Mouse (Mus musculus): ENCODE measurements around the gene Rab3c. TPM values are rescaled to one million over a fixed set of nuclear protein-coding genes. Genes with fewer than 3 reads are reported as not detected.

Rab3c gene
- polyA plus RNA-seq, 1 experiment from 2014 or later, result 3.4 TPM

GRCm38 (mm10) chr13:110023031-110023430 lies 257.8 kb downstream of the Rab3c start:
- ATAC-seq (ENCODE audit: insufficient read depth, low FRiP score), result no peak
- no peak overlapping the region for H3K9ac ChIP-seq (ENCODE audit: low read length)
- H3K27ac ChIP-seq (ENCODE audit: low read length), result no peak overlapping the region
- H3K4me3 ChIP-seq (replicated peaks; ENCODE audit: low read length), result no peak overlapping the region
- no peak overlapping the region for H3K4me2 ChIP-seq (ENCODE audit: low read depth, low read length)
- H3K9me3 ChIP-seq (replicated peaks; ENCODE audit: control insufficient read depth, low read length), result no peaks in the 10 kb centered on the region
- 82% methylated on average over 5 of the region's 5 CpGs for WGBS
- H3K4me1 ChIP-seq (ENCODE audit: control insufficient read depth, insufficient read depth, low read length), result peaks cover 9% of the 10 kb centered on the region
- no peaks in the 10 kb centered on the region; the same call in 1 of the 2 replicates for H3K27me3 ChIP-seq (ENCODE audit: control insufficient read depth, insufficient read depth, low read length)
- H3K36me3 ChIP-seq (ENCODE audit: control insufficient read depth, insufficient read depth, low read length), result no peaks in the 10 kb centered on the region

GRCm38 (mm10) chr13:110019774-110020173 lies 261.0 kb downstream of the Rab3c start:
- 55% methylated on average over 9 of the region's 9 CpGs for WGBS
- no peaks in the 10 kb centered on the region for H3K9me3 ChIP-seq (replicated peaks; ENCODE audit: control insufficient read depth, low read length)
- H3K27ac ChIP-seq (ENCODE audit: low read length), result no peak overlapping the region
- no peak overlapping the region for H3K9ac ChIP-seq (ENCODE audit: low read length)
- H3K36me3 ChIP-seq (ENCODE audit: control insufficient read depth, insufficient read depth, low read length), result no peaks in the 10 kb centered on the region
- ATAC-seq (ENCODE audit: insufficient read depth, low FRiP score), result 0 out of 2 replicates have a peak, but pooled peaks have one; percentile 9
- H3K4me2 ChIP-seq (ENCODE audit: low read depth, low read length), result peak overlapping the region; percentile 78; the same call in 1 of the 2 replicates
- H3K4me1 ChIP-seq (ENCODE audit: control insufficient read depth, insufficient read depth, low read length), result peaks cover 9% of the 10 kb centered on the region
- H3K4me3 ChIP-seq (replicated peaks; ENCODE audit: low read length), result no peak overlapping the region
- no peaks in the 10 kb centered on the region; the same call in 1 of the 2 replicates for H3K27me3 ChIP-seq (ENCODE audit: control insufficient read depth, insufficient read depth, low read length)

GRCm38 (mm10) chr13:110018941-110019743 lies 261.7 kb downstream of the Rab3c start:
- Histone ChIP-seq H3K4me2 (ENCODE audit: low read depth, low read length) (peak overlapping the region; percentile 78), H3K4me3 (replicated peaks; ENCODE audit: low read length) (peak overlapping the region; percentile 49), H3K9me3 (replicated peaks; ENCODE audit: control insufficient read depth, low read length) (no peaks in the 10 kb centered on the region), H3K4me1 (ENCODE audit: control insufficient read depth, insufficient read depth, low read length) (peaks cover 9% of the 10 kb centered on the region), H3K27me3 (ENCODE audit: control insufficient read depth, insufficient read depth, low read length) (no peaks in the 10 kb centered on the region; the same call in 1 of the 2 replicates), H3K36me3 (ENCODE audit: control insufficient read depth, insufficient read depth, low read length) (no peaks in the 10 kb centered on the region), H3K27ac (ENCODE audit: low read length) (no peak overlapping the region), H3K9ac (ENCODE audit: low read length) (peak overlapping the region; percentile 60)
- 4% methylated on average over 20 of the region's 20 CpGs for WGBS
- peak; percentile 26; the same call in 1 of the 2 replicates for ATAC-seq (ENCODE audit: insufficient read depth, low FRiP score)

- Histone ChIP-seq H3K4me2 (ENCODE audit: low read depth, low read length) (peak overlapping the region; percentile 78), H3K9ac (ENCODE audit: low read length) (peak overlapping the region; percentile 60), H3K27me3 (ENCODE audit: control insufficient read depth, insufficient read depth, low read length) (no peaks in the 10 kb centered on the region; the same call in 1 of the 2 replicates), H3K9me3 (replicated peaks; ENCODE audit: control insufficient read depth, low read length) (no peaks in the 10 kb centered on the region), H3K27ac (ENCODE audit: low read length) (no peak overlapping the region), H3K36me3 (ENCODE audit: control insufficient read depth, insufficient read depth, low read length) (no peaks in the 10 kb centered on the region), H3K4me3 (replicated peaks; ENCODE audit: low read length) (peak overlapping the region; percentile 49), H3K4me1 (ENCODE audit: control insufficient read depth, insufficient read depth, low read length) (peaks cover 9% of the 10 kb centered on the region)
- ATAC-seq (ENCODE audit: insufficient read depth, low FRiP score), result peak; percentile 58; the same call in 1 of the 2 replicates
- 2% methylated on average over 17 of the region's 17 CpGs for WGBS
These were observed 262.3 kb downstream of the Rab3c start for GRCm38 (mm10) chr13:110018431-110018901.

- no peak overlapping the region for H3K27ac ChIP-seq (ENCODE audit: low read length)
- no peaks in the 10 kb centered on the region for H3K4me1 ChIP-seq (ENCODE audit: control insufficient read depth, insufficient read depth, low read length)
- H3K9ac ChIP-seq (ENCODE audit: low read length), result no peak overlapping the region
- no peak overlapping the region for H3K4me3 ChIP-seq (replicated peaks; ENCODE audit: low read length)
- H3K27me3 ChIP-seq (ENCODE audit: control insufficient read depth, insufficient read depth, low read length), result no peaks in the 10 kb centered on the region; the same call in 1 of the 2 replicates
- WGBS, result 83% methylated on average over 4 of the region's 4 CpGs
- H3K36me3 ChIP-seq (ENCODE audit: control insufficient read depth, insufficient read depth, low read length), result no peaks in the 10 kb centered on the region
- no peaks in the 10 kb centered on the region for H3K9me3 ChIP-seq (replicated peaks; ENCODE audit: control insufficient read depth, low read length)
- no peak for ATAC-seq (ENCODE audit: insufficient read depth, low FRiP score)
- H3K4me2 ChIP-seq (ENCODE audit: low read depth, low read length), result no peak overlapping the region
These were observed 268.8 kb downstream of the Rab3c start for GRCm38 (mm10) chr13:110012029-110012428.

GRCm38 (mm10) chr13:110010876-110011275 lies 269.9 kb downstream of the Rab3c start:
- WGBS, result 79% methylated on average over 6 of the region's 6 CpGs
- no peak overlapping the region for H3K9ac ChIP-seq (ENCODE audit: low read length)
- H3K4me1 ChIP-seq (ENCODE audit: control insufficient read depth, insufficient read depth, low read length), result no peaks in the 10 kb centered on the region
- no peaks in the 10 kb centered on the region; the same call in 1 of the 2 replicates for H3K27me3 ChIP-seq (ENCODE audit: control insufficient read depth, insufficient read depth, low read length)
- no peak overlapping the region for H3K4me3 ChIP-seq (replicated peaks; ENCODE audit: low read length)
- ATAC-seq (ENCODE audit: insufficient read depth, low FRiP score), result no peak
- no peak overlapping the region for H3K4me2 ChIP-seq (ENCODE audit: low read depth, low read length)
- H3K27ac ChIP-seq (ENCODE audit: low read length), result no peak overlapping the region
- H3K9me3 ChIP-seq (replicated peaks; ENCODE audit: control insufficient read depth, low read length), result no peaks in the 10 kb centered on the region
- no peaks in the 10 kb centered on the region for H3K36me3 ChIP-seq (ENCODE audit: control insufficient read depth, insufficient read depth, low read length)

- H3K27me3 ChIP-seq (ENCODE audit: control insufficient read depth, insufficient read depth, low read length), result no peaks in the 10 kb centered on the region; the same call in 1 of the 2 replicates
- H3K36me3 ChIP-seq (ENCODE audit: control insufficient read depth, insufficient read depth, low read length), result no peaks in the 10 kb centered on the region
- H3K4me2 ChIP-seq (ENCODE audit: low read depth, low read length), result no peak overlapping the region
- no peaks in the 10 kb centered on the region for H3K9me3 ChIP-seq (replicated peaks; ENCODE audit: control insufficient read depth, low read length)
- ATAC-seq (ENCODE audit: insufficient read depth, low FRiP score), result no peak
- H3K4me1 ChIP-seq (ENCODE audit: control insufficient read depth, insufficient read depth, low read length), result no peaks in the 10 kb centered on the region
- no peak overlapping the region for H3K9ac ChIP-seq (ENCODE audit: low read length)
- H3K4me3 ChIP-seq (replicated peaks; ENCODE audit: low read length), result no peak overlapping the region
- no peak overlapping the region for H3K27ac ChIP-seq (ENCODE audit: low read length)
- 88% methylated on average over 8 of the region's 8 CpGs for WGBS
These were observed 272.3 kb downstream of the Rab3c start for GRCm38 (mm10) chr13:110008539-110008938.

- no peak overlapping the region for H3K9ac ChIP-seq (ENCODE audit: low read length)
- no peak overlapping the region for H3K4me3 ChIP-seq (replicated peaks; ENCODE audit: low read length)
- no peaks in the 10 kb centered on the region for H3K27me3 ChIP-seq (ENCODE audit: control insufficient read depth, insufficient read depth, low read length)
- no peaks in the 10 kb centered on the region for H3K36me3 ChIP-seq (ENCODE audit: control insufficient read depth, insufficient read depth, low read length)
- H3K27ac ChIP-seq (ENCODE audit: low read length), result no peak overlapping the region
- WGBS, result 38% methylated on average over 21 of the region's 21 CpGs
- no peaks in the 10 kb centered on the region for H3K4me1 ChIP-seq (ENCODE audit: control insufficient read depth, insufficient read depth, low read length)
- no peak overlapping the region for H3K4me2 ChIP-seq (ENCODE audit: low read depth, low read length)
- H3K9me3 ChIP-seq (replicated peaks; ENCODE audit: control insufficient read depth, low read length), result no peaks in the 10 kb centered on the region
- ATAC-seq (ENCODE audit: insufficient read depth, low FRiP score), result no peak
These were observed 274.6 kb downstream of the Rab3c start for GRCm38 (mm10) chr13:110006106-110006781.

Data from stomach, embryonic 16.5 days (tissue).